Mouse (Mus musculus): ENCODE measurements around the gene Tomm6. TPM values are rescaled to one million over a fixed set of nuclear protein-coding genes. Genes with fewer than 3 reads are reported as not detected.

Tomm6 gene
- polyA plus RNA-seq, 1 experiment from 2014 or later = 381 TPM

Other genes with a start within 250 kb of the Tomm6 start
- 32.2 and 37.0 TPM in 2 replicates for gene Taf8, start 186.1 kb downstream of the Tomm6 start, polyA plus RNA-seq (2015; fragmentation: Nextera tagmentation; extraction: Ambion mirVana)
- gene Ccnd3, start 183.3 kb downstream of the Tomm6 start, polyA plus RNA-seq (2015; fragmentation: Nextera tagmentation; extraction: Ambion mirVana) = 272 and 294 TPM in 2 replicates
- 23.8 and 26.5 TPM in 2 replicates for gene Bysl, start 76.9 kb downstream of the Tomm6 start, polyA plus RNA-seq (2015; fragmentation: Nextera tagmentation; extraction: Ambion mirVana)
- gene Med20, start 76.8 kb downstream of the Tomm6 start, polyA plus RNA-seq (2015; fragmentation: Nextera tagmentation; extraction: Ambion mirVana) = 45.7 TPM in 2 replicates
- 0.81 and 1.4 TPM in 2 replicates for gene Gm20517, start 76.8 kb downstream of the Tomm6 start, polyA plus RNA-seq (2015; fragmentation: Nextera tagmentation; extraction: Ambion mirVana)
- 4.6 and 5.0 TPM in 2 replicates for gene Usp49, start 57.7 kb downstream of the Tomm6 start, polyA plus RNA-seq (2015; fragmentation: Nextera tagmentation; extraction: Ambion mirVana)
- gene Frs3, start 644 bp upstream of the Tomm6 start, polyA plus RNA-seq (2015; fragmentation: Nextera tagmentation; extraction: Ambion mirVana) = 5.5 and 6.7 TPM in 2 replicates
- gene Gm21981, start 6.1 kb upstream of the Tomm6 start, polyA plus RNA-seq (2015; fragmentation: Nextera tagmentation; extraction: Ambion mirVana) = 0.17 and 0.24 TPM in 2 replicates
- 0.51 and 0.99 TPM in 2 replicates for gene Prickle4, start 6.3 kb upstream of the Tomm6 start, polyA plus RNA-seq (2015; fragmentation: Nextera tagmentation; extraction: Ambion mirVana)
- 0.14 TPM in 1 of 2 replicates, not detected in the other for gene Pgc, start 38.5 kb upstream of the Tomm6 start, polyA plus RNA-seq (2015; fragmentation: Nextera tagmentation; extraction: Ambion mirVana)
- gene Tfeb, start 48.6 kb upstream of the Tomm6 start, polyA plus RNA-seq (2015; fragmentation: Nextera tagmentation; extraction: Ambion mirVana) = 13.4 and 15.2 TPM in 2 replicates
- 7.7 and 12.6 TPM in 2 replicates for gene Mdfi, start 146.3 kb upstream of the Tomm6 start, polyA plus RNA-seq (2015; fragmentation: Nextera tagmentation; extraction: Ambion mirVana)
- 13.0 and 13.7 TPM in 2 replicates for gene Foxp4, start 236.3 kb upstream of the Tomm6 start, polyA plus RNA-seq (2015; fragmentation: Nextera tagmentation; extraction: Ambion mirVana)